Mouse (Mus musculus): Measurements from ENCODE around the gene Scyl3. TPM values are rescaled to one million over a fixed set of nuclear protein-coding genes. Genes with fewer than 3 reads are reported as not detected.

Gene Scyl3
- 43.0 and 44.3 TPM in 2 replicates for total RNA-seq (2014; fragmentation: Nextera tagmentation)
- 15.6 and 21.0 TPM in 2 replicates for total RNA-seq (2017)

- ATAC-seq (replicated peaks; ENCODE audit: low FRiP score, low TSS enrichment, poor library complexity, severe bottlenecking), result no peak
Observed at GRCm38 (mm10) chr1:163928846-163929245, at the start of gene Scyl3. Gene Scyl3, plus strand, starts transcription at chr1:163929100.

- ATAC-seq (replicated peaks; ENCODE audit: low FRiP score, low TSS enrichment, poor library complexity, severe bottlenecking), result no peak
Observed at GRCm38 (mm10) chr1:163889629-163890028, 39.3 kb upstream of the Scyl3 start.

GRCm38 (mm10) chr1:163893294-163893693, 35.6 kb upstream of the Scyl3 start:
- ATAC-seq (replicated peaks; ENCODE audit: low FRiP score, low TSS enrichment, poor library complexity, severe bottlenecking), result no peak

GRCm38 (mm10) chr1:163893774-163894527, 34.9 kb upstream of the Scyl3 start:
- no peak for ATAC-seq (replicated peaks; ENCODE audit: low FRiP score, low TSS enrichment, poor library complexity, severe bottlenecking)

- ATAC-seq (replicated peaks; ENCODE audit: low FRiP score, low TSS enrichment, poor library complexity, severe bottlenecking), result no peak
Observed at GRCm38 (mm10) chr1:163898291-163898764, 30.6 kb upstream of the Scyl3 start.

GRCm38 (mm10) chr1:163899575-163899974, 29.3 kb upstream of the Scyl3 start:
- ATAC-seq (replicated peaks; ENCODE audit: low FRiP score, low TSS enrichment, poor library complexity, severe bottlenecking), result no peak

- ATAC-seq (replicated peaks; ENCODE audit: low FRiP score, low TSS enrichment, poor library complexity, severe bottlenecking), result no peak
Observed at GRCm38 (mm10) chr1:163900168-163900567, 28.7 kb upstream of the Scyl3 start.

- no peak for ATAC-seq (replicated peaks; ENCODE audit: low FRiP score, low TSS enrichment, poor library complexity, severe bottlenecking)
Observed at GRCm38 (mm10) chr1:163903411-163903810, 25.5 kb upstream of the Scyl3 start.

GRCm38 (mm10) chr1:163907007-163907811, 21.7 kb upstream of the Scyl3 start:
- ATAC-seq (replicated peaks; ENCODE audit: low FRiP score, low TSS enrichment, poor library complexity, severe bottlenecking), result no peak

GRCm38 (mm10) chr1:163908389-163908788, 20.5 kb upstream of the Scyl3 start:
- ATAC-seq (replicated peaks; ENCODE audit: low FRiP score, low TSS enrichment, poor library complexity, severe bottlenecking), result 0 out of 2 replicates have a peak, but pooled peaks have one; percentile 43

- ATAC-seq (replicated peaks; ENCODE audit: low FRiP score, low TSS enrichment, poor library complexity, severe bottlenecking), result peak; percentile 85
Observed at GRCm38 (mm10) chr1:163910343-163910742, 18.6 kb upstream of the Scyl3 start.

- 0 out of 2 replicates have a peak, but pooled peaks have one; percentile 27 for ATAC-seq (replicated peaks; ENCODE audit: low FRiP score, low TSS enrichment, poor library complexity, severe bottlenecking)
Observed at GRCm38 (mm10) chr1:163910785-163911184, 18.1 kb upstream of the Scyl3 start.

- no peak for ATAC-seq (replicated peaks; ENCODE audit: low FRiP score, low TSS enrichment, poor library complexity, severe bottlenecking)
Observed at GRCm38 (mm10) chr1:163911981-163912380, 16.9 kb upstream of the Scyl3 start.

- ATAC-seq (replicated peaks; ENCODE audit: low FRiP score, low TSS enrichment, poor library complexity, severe bottlenecking), result no peak
Observed at GRCm38 (mm10) chr1:163917349-163918160, 11.3 kb upstream of the Scyl3 start.

GRCm38 (mm10) chr1:163924093-163924492, 4.8 kb upstream of the Scyl3 start:
- ATAC-seq (replicated peaks; ENCODE audit: low FRiP score, low TSS enrichment, poor library complexity, severe bottlenecking), result no peak

- peak; percentile 77 for ATAC-seq (replicated peaks; ENCODE audit: low FRiP score, low TSS enrichment, poor library complexity, severe bottlenecking)
Observed at GRCm38 (mm10) chr1:163929636-163930457, 947 bp downstream of the Scyl3 start.

GRCm38 (mm10) chr1:163930458-163930794, 1.5 kb downstream of the Scyl3 start:
- peak; percentile 38 for ATAC-seq (replicated peaks; ENCODE audit: low FRiP score, low TSS enrichment, poor library complexity, severe bottlenecking)

- ATAC-seq (replicated peaks; ENCODE audit: low FRiP score, low TSS enrichment, poor library complexity, severe bottlenecking), result peak; percentile 19; the same call in 1 of the 2 replicates
Observed at GRCm38 (mm10) chr1:163931801-163932200, 2.9 kb downstream of the Scyl3 start.

GRCm38 (mm10) chr1:163934591-163934990, 5.7 kb downstream of the Scyl3 start:
- no peak for ATAC-seq (replicated peaks; ENCODE audit: low FRiP score, low TSS enrichment, poor library complexity, severe bottlenecking)

Data from megakaryocyte-erythroid progenitor cell, adult 5-6 weeks (primary cell).